In genomic region chr11:69671726-69672124, GRCm38 (mm10) we compare ENCODE assay signal across 8 mouse cellular contexts. TPM values are rescaled to one million over a fixed set of nuclear protein-coding genes. Genes with fewer than 3 reads are reported as not detected.
DNase-seq lines count a peak whose midpoint lies in the region; ATAC-seq and TF ChIP-seq lines count a peak whose summit lies in the region.

No protein-coding gene starts in this region.

- H3K27me3 ChIP-seq in thymus, adult 2 months (ENCODE audit: control insufficient read depth, insufficient read depth, low read length), result no peaks in the 10 kb centered on the region
- no peaks in the 10 kb centered on the region for H3K27me3 ChIP-seq in liver, embryonic 15.5 days

- H3K4me2 ChIP-seq in liver, embryonic 15.5 days, result peak overlapping the region; percentile 79

- peak overlapping the region; percentile 96 for H3K4me3 ChIP-seq in thymus, adult 2 months (ENCODE audit: control insufficient read depth, insufficient read depth, low read length)
- H3K4me3 ChIP-seq in liver, embryonic 15.5 days (replicated peaks), result peak overlapping the region; percentile 90

- H3K4me1 ChIP-seq in thymus, adult 2 months (replicated peaks; ENCODE audit: control insufficient read depth, insufficient read depth, low read length), result peaks cover 2% of the 10 kb centered on the region
- peaks cover 44% of the 10 kb centered on the region for H3K4me1 ChIP-seq in liver, embryonic 15.5 days (replicated peaks)

- TF ChIP-seq POLR2A in thymus, adult 2 months (IDR thresholded peaks at IDR 0.05; ENCODE audit: control insufficient read depth, extremely low read depth, insufficient read depth, low read length, poor library complexity), result no peak

- peak; percentile 3; the same call in 1 of the 2 replicates for ATAC-seq in liver, embryonic 15.5 days (ENCODE audit: insufficient read depth)

- 0% methylated on average over 43 of the region's 43 CpGs for whole genome bisulfite sequencing in thymus, adult 2 months
- WGBS in liver, embryonic 15.5 days (ENCODE audit: insufficient replicate concordance), result under 1% methylated on average over 43 of the region's 43 CpGs

- peak; percentile 49 to 54 for DNase-seq in adrenal gland, adult 18-20 months (ENCODE audit: low spot score in 2 of 2)
- DNase-seq in adrenal gland, postnatal 4 days (ENCODE audit: low spot score in 2 of 2), result no peak
- no peak for DNase-seq in thymus, adult 2 months
- no peak for DNase-seq in thymus, postnatal 25 days
- DNase-seq in urinary bladder, postnatal 4 days (ENCODE audit: low spot score in 2 of 2), result no peak
- DNase-seq in urinary bladder, adult 18-20 months (ENCODE audit: low spot score in 2 of 2), result no peak
- DNase-seq in adrenal gland, adult 2 months, result no peak

- peak overlapping the region; percentile 92 for H3K9ac ChIP-seq in liver, embryonic 15.5 days

- H3K36me3 ChIP-seq in thymus, adult 2 months (ENCODE audit: control insufficient read depth, insufficient read depth, low read length), result peaks cover 49% of the 10 kb centered on the region
- H3K36me3 ChIP-seq in liver, embryonic 15.5 days (replicated peaks), result peaks cover 84% of the 10 kb centered on the region

- TF ChIP-seq CTCF in thymus, adult 2 months (IDR thresholded peaks at IDR 0.05; ENCODE audit: borderline replicate concordance, control insufficient read depth, extremely low read depth, insufficient read depth, low read length, poor library complexity), result no peak

- H3K27ac ChIP-seq in thymus, adult 2 months (ENCODE audit: control insufficient read depth, insufficient read depth, low read length), result peak overlapping the region; percentile 87
- H3K27ac ChIP-seq in liver, embryonic 15.5 days (replicated peaks), result peak overlapping the region; percentile 96

- H3K9me3 ChIP-seq in liver, embryonic 15.5 days (replicated peaks), result no peaks in the 10 kb centered on the region

RNA-seq across cellular contexts. Expression of gene Eif4a1, which starts 0.5 kb away (rescaled TPM):
- total RNA-seq in adrenal gland, adult 18-20 months (2021), result 100 to 1,000 TPM; 584 to 655 TPM
- total RNA-seq in adrenal gland, postnatal 4 days (2021), result 100 to 1,000 TPM; 640 to 673 TPM
- 669 and 722 TPM in 2 replicates for polyA plus RNA-seq in thymus, adult 2 months (2012; rRNA removed)
- polyA plus RNA-seq in liver, embryonic 15.5 days (2015; fragmentation: Nextera tagmentation; extraction: Ambion mirVana), result 228 and 232 TPM in 2 replicates
- total RNA-seq in adrenal gland, adult 2 months (2021), result 100 to 1,000 TPM; 509 to 543 TPM
- 85.0 and 144 TPM in 2 replicates for polyA plus RNA-seq in adrenal gland, adult 2 months (2012; rRNA removed)

RNA-seq across cellular contexts. Expression of gene Cd68, which starts 5.8 kb away (rescaled TPM):
- total RNA-seq in adrenal gland, adult 18-20 months (2021), result 10 to 100 TPM; 20.5 to 36.7 TPM
- total RNA-seq in adrenal gland, postnatal 4 days (2021), result 10 to 100 TPM; 11.9 to 12.5 TPM
- 101 and 117 TPM in 2 replicates for polyA plus RNA-seq in thymus, adult 2 months (2012; rRNA removed)
- 28.2 and 31.4 TPM in 2 replicates for polyA plus RNA-seq in liver, embryonic 15.5 days (2015; fragmentation: Nextera tagmentation; extraction: Ambion mirVana)
- 10 to 100 TPM; 16.8 to 53.0 TPM for total RNA-seq in adrenal gland, adult 2 months (2021)
- 24.5 and 36.9 TPM in 2 replicates for polyA plus RNA-seq in adrenal gland, adult 2 months (2012; rRNA removed)

RNA-seq across cellular contexts. Expression of gene Mpdu1, which starts 9.3 kb away (rescaled TPM):
- total RNA-seq in adrenal gland, adult 18-20 months (2021), result 100 to 1,000 TPM in 1 of 2 experiments, 10 to 100 TPM in 1; 95.7 to 117 TPM
- total RNA-seq in adrenal gland, postnatal 4 days (2021), result 100 to 1,000 TPM; 107 to 119 TPM
- polyA plus RNA-seq in thymus, adult 2 months (2012; rRNA removed), result 174 and 178 TPM in 2 replicates
- 34.1 and 35.2 TPM in 2 replicates for polyA plus RNA-seq in liver, embryonic 15.5 days (2015; fragmentation: Nextera tagmentation; extraction: Ambion mirVana)
- total RNA-seq in adrenal gland, adult 2 months (2021), result 100 to 1,000 TPM; 109 to 127 TPM
- 179 and 196 TPM in 2 replicates for polyA plus RNA-seq in adrenal gland, adult 2 months (2012; rRNA removed)

RNA-seq across cellular contexts. Expression of gene Senp3, which starts 10.2 kb away (rescaled TPM):
- total RNA-seq in adrenal gland, adult 18-20 months (2021), result 10 to 100 TPM; 69.0 to 79.8 TPM
- total RNA-seq in adrenal gland, postnatal 4 days (2021), result 10 to 100 TPM; 86.6 to 90.7 TPM
- polyA plus RNA-seq in thymus, adult 2 months (2012; rRNA removed), result 83.3 and 89.1 TPM in 2 replicates
- 23.9 and 27.2 TPM in 2 replicates for polyA plus RNA-seq in liver, embryonic 15.5 days (2015; fragmentation: Nextera tagmentation; extraction: Ambion mirVana)
- 10 to 100 TPM; 65.5 to 75.5 TPM for total RNA-seq in adrenal gland, adult 2 months (2021)
- 34.3 and 37.5 TPM in 2 replicates for polyA plus RNA-seq in adrenal gland, adult 2 months (2012; rRNA removed)

RNA-seq across cellular contexts. Expression of gene Tnfsf13, which starts 13.9 kb away (rescaled TPM):
- total RNA-seq in adrenal gland, adult 18-20 months (2021), result 1 to 10 TPM; 2.8 to 5.3 TPM
- 1 to 10 TPM; 4.2 to 5.2 TPM for total RNA-seq in adrenal gland, postnatal 4 days (2021)
- polyA plus RNA-seq in thymus, adult 2 months (2012; rRNA removed), result 2.2 and 3.0 TPM in 2 replicates
- polyA plus RNA-seq in liver, embryonic 15.5 days (2015; fragmentation: Nextera tagmentation; extraction: Ambion mirVana), result 0.15 and 0.64 TPM in 2 replicates
- total RNA-seq in adrenal gland, adult 2 months (2021), result 1 to 10 TPM; 1.6 to 2.4 TPM
- 2.2 and 2.4 TPM in 2 replicates for polyA plus RNA-seq in adrenal gland, adult 2 months (2012; rRNA removed)

Comparison
In these comparisons a context has a peak if more than half of its experiments do, and no peak if none do; other contexts are left out.
1. DNase-seq: peak in adrenal gland, adult 18-20 months (2 of 2); none in adrenal gland, postnatal 4 days (0 of 2), thymus, adult 2 months (single experiment), thymus, postnatal 25 days (single experiment), urinary bladder, postnatal 4 days (0 of 2), urinary bladder, adult 18-20 months (0 of 2) and adrenal gland, adult 2 months (single experiment).